Comparison of ENCODE assay signal across 9 mouse cellular contexts in genomic region chr7:17056601-17057523, GRCm38 (mm10). TPM values are rescaled to one million over a fixed set of nuclear protein-coding genes. Genes with fewer than 3 reads are reported as not detected.
A peak's percentile ranks its signal among the peaks of the same experiment; 100 is the strongest.
DNase-seq lines count a peak whose midpoint lies in the region; ATAC-seq lines count a peak whose summit lies in the region.
"Had no signal": no experiment of that assay in that cellular context is flagged by ENCODE, and none has a peak within 500 bp of the region (broad histone marks: within the 10 kb centered on the region; RNA-seq: fewer than 3 reads in every experiment).

No protein-coding gene starts in this region.

- peaks cover 64% of the 10 kb centered on the region for H3K4me1 ChIP-seq in limb, embryonic 13.5 days
- peaks cover 52% of the 10 kb centered on the region for H3K4me1 ChIP-seq in midbrain, embryonic 13.5 days (replicated peaks)

- H3K4me2 ChIP-seq in limb, embryonic 13.5 days (replicated peaks) = peak overlapping the region; percentile 89
- peak overlapping the region; percentile 77 for H3K4me2 ChIP-seq in midbrain, embryonic 13.5 days (replicated peaks)

- H3K9ac ChIP-seq in limb, embryonic 13.5 days = peak overlapping the region; percentile 62
- H3K9ac ChIP-seq in midbrain, embryonic 13.5 days (replicated peaks) = peak overlapping the region; percentile 69

- ATAC-seq in limb, embryonic 13.5 days (ENCODE audit: low FRiP score, low read depth) = no peak
- peak; percentile 21 for ATAC-seq in midbrain, embryonic 13.5 days

- peak; percentile 45 for DNase-seq in cerebellum, adult 9-10 months
- no peak for DNase-seq in cerebellum, postnatal 4 days (ENCODE audit: low spot score in 2 of 2)
- DNase-seq in urinary bladder, postnatal 14 days (ENCODE audit: low spot score) = peak; percentile 37
- no peak for DNase-seq in urinary bladder, adult 18-20 months (ENCODE audit: low spot score in 2 of 2)
- peak; percentile 57 for DNase-seq in heart, postnatal 4 days
- no peak for DNase-seq in ovary, adult 18-20 months (ENCODE audit: low spot score)

- peak overlapping the region; percentile 50 for H3K4me3 ChIP-seq in limb, embryonic 13.5 days
- peak overlapping the region; percentile 49 for H3K4me3 ChIP-seq in midbrain, embryonic 13.5 days (replicated peaks)

- H3K27ac ChIP-seq in limb, embryonic 13.5 days = peak overlapping the region; percentile 92
- peak overlapping the region; percentile 53 for H3K27ac ChIP-seq in midbrain, embryonic 13.5 days

- H3K27me3 ChIP-seq in limb, embryonic 13.5 days = no peaks in the 10 kb centered on the region
- peaks cover 20% of the 10 kb centered on the region for H3K27me3 ChIP-seq in midbrain, embryonic 13.5 days

- H3K36me3 ChIP-seq in limb, embryonic 13.5 days = peaks cover 25% of the 10 kb centered on the region
- no peaks in the 10 kb centered on the region for H3K36me3 ChIP-seq in midbrain, embryonic 13.5 days

- 30% methylated on average over 14 of the region's 14 CpGs for WGBS in limb, embryonic 13.5 days
- WGBS in midbrain, embryonic 13.5 days = 36% methylated on average over 14 of the region's 14 CpGs

- H3K9me3 ChIP-seq in limb, embryonic 13.5 days = no peaks in the 10 kb centered on the region
- no peaks in the 10 kb centered on the region for H3K9me3 ChIP-seq in midbrain, embryonic 13.5 days

RNA-seq across cellular contexts. Expression of gene Hif3a, which starts 5.4 kb away (rescaled TPM):
- 1 to 10 TPM; 3.1 to 3.8 TPM for total RNA-seq in heart, postnatal 4 days (2021)
- 12.9 and 14.9 TPM in 2 replicates for polyA plus RNA-seq in limb, embryonic 13.5 days (2015; fragmentation: Nextera tagmentation; extraction: Ambion mirVana)
- 2.0 and 2.4 TPM in 2 replicates for polyA plus RNA-seq in midbrain, embryonic 13.5 days (2015; fragmentation: Nextera tagmentation; extraction: Ambion mirVana)
- polyA plus RNA-seq: C2C12 had no signal

RNA-seq across cellular contexts. Expression of gene Psg16, which starts 17.0 kb away (rescaled TPM):
- under 1 TPM; 0.10 to 0.20 TPM for total RNA-seq in heart, postnatal 4 days (2021)
- 0.06 and 0.17 TPM in 2 replicates for polyA plus RNA-seq in limb, embryonic 13.5 days (2015; fragmentation: Nextera tagmentation; extraction: Ambion mirVana)
- polyA plus RNA-seq in midbrain, embryonic 13.5 days (2015; fragmentation: Nextera tagmentation; extraction: Ambion mirVana) = 1.2 and 1.5 TPM in 2 replicates
- polyA plus RNA-seq: C2C12 had no signal

RNA-seq across cellular contexts. Expression of gene Ppp5c, which starts 29.1 kb away (rescaled TPM):
- total RNA-seq in heart, postnatal 4 days (2021) = 100 to 1,000 TPM; 109 TPM
- 115 and 118 TPM in 2 replicates for polyA plus RNA-seq in limb, embryonic 13.5 days (2015; fragmentation: Nextera tagmentation; extraction: Ambion mirVana)
- 108 and 110 TPM in 2 replicates for polyA plus RNA-seq in midbrain, embryonic 13.5 days (2015; fragmentation: Nextera tagmentation; extraction: Ambion mirVana)

Comparison
In these comparisons a context has a peak if more than half of its experiments do, and no peak if none do; other contexts are left out.
1. DNase-seq: peak in cerebellum, adult 9-10 months (single experiment), urinary bladder, postnatal 14 days (single experiment) and heart, postnatal 4 days (single experiment); none in cerebellum, postnatal 4 days (0 of 2), urinary bladder, adult 18-20 months (0 of 2) and ovary, adult 18-20 months (single experiment).